Mouse (Mus musculus): Measurements from ENCODE around the gene Lrfn4. TPM values are rescaled to one million over a fixed set of nuclear protein-coding genes. Genes with fewer than 3 reads are reported as not detected.

Gene Lrfn4
- polyA plus RNA-seq (2012; ENCODE audit: low replicate concordance) = 0.86 and 0.90 TPM in 2 replicates

GRCm38 (mm10) chr19:4615151-4616093 lies at the start of gene Lrfn4:
Gene Lrfn4, minus strand, starts transcription at chr19:4615667.

GRCm38 (mm10) chr19:4625179-4625828 lies 9.8 kb upstream of the Lrfn4 start, which contains the start of gene Rce1:
Gene Rce1, minus strand, starts transcription at chr19:4625641.

Other genes starting within 250 kb of the Lrfn4 start
- 87.2 and 104 TPM in 2 replicates for gene Kdm2a, start 217.4 kb downstream of the Lrfn4 start, polyA plus RNA-seq (2012; ENCODE audit: low replicate concordance)
- 0.26 and 0.29 TPM in 2 replicates for gene Rhod, start 176.2 kb downstream of the Lrfn4 start, polyA plus RNA-seq (2012; ENCODE audit: low replicate concordance)
- not detected in 2 replicates for gene Syt12, start 138.2 kb downstream of the Lrfn4 start, polyA plus RNA-seq (2012; ENCODE audit: low replicate concordance)
- gene 2010003K11Rik, start 117.1 kb downstream of the Lrfn4 start, polyA plus RNA-seq (2012; ENCODE audit: low replicate concordance) = not detected in 2 replicates
- gene Pcx, start 105.2 kb downstream of the Lrfn4 start, polyA plus RNA-seq (2012; ENCODE audit: low replicate concordance) = 3.3 and 9.6 TPM in 2 replicates
- 15.3 and 49.3 TPM in 2 replicates for gene Rce1, start 10.0 kb upstream of the Lrfn4 start, polyA plus RNA-seq (2012; ENCODE audit: low replicate concordance)
- gene Gm960, start 83.0 kb upstream of the Lrfn4 start, polyA plus RNA-seq (2012; ENCODE audit: low replicate concordance) = not detected in 2 replicates
- 0.14 and 0.16 TPM in 2 replicates for gene Sptbn2, start 95.5 kb upstream of the Lrfn4 start, polyA plus RNA-seq (2012; ENCODE audit: low replicate concordance)
- gene Rbm4b, start 140.8 kb upstream of the Lrfn4 start, polyA plus RNA-seq (2012; ENCODE audit: low replicate concordance) = 8.5 and 11.5 TPM in 2 replicates
- gene Rbm4, start 178.2 kb upstream of the Lrfn4 start, polyA plus RNA-seq (2012; ENCODE audit: low replicate concordance) = 6.9 and 16.0 TPM in 2 replicates
- 3.8 and 4.1 TPM in 2 replicates for gene Gm21992, start 195.9 kb upstream of the Lrfn4 start, polyA plus RNA-seq (2012; ENCODE audit: low replicate concordance)
- 20.9 and 36.1 TPM in 2 replicates for gene Rbm14, start 196.0 kb upstream of the Lrfn4 start, polyA plus RNA-seq (2012; ENCODE audit: low replicate concordance)
- gene Ccs, start 223.7 kb upstream of the Lrfn4 start, polyA plus RNA-seq (2012; ENCODE audit: low replicate concordance) = 12.7 and 51.8 TPM in 2 replicates
- not detected in 2 replicates for gene Ccdc87, start 223.7 kb upstream of the Lrfn4 start, polyA plus RNA-seq (2012; ENCODE audit: low replicate concordance)
- 11.0 and 13.2 TPM in 2 replicates for gene Ctsf, start 239.5 kb upstream of the Lrfn4 start, polyA plus RNA-seq (2012; ENCODE audit: low replicate concordance)

All from hematopoietic multipotent progenitor cell, adult 10-12 weeks (in vitro differentiated cells).